Mouse (Mus musculus) cerebellum, adult 2 months (tissue): ENCODE measurements around the gene Gtpbp1. TPM values are rescaled to one million over a fixed set of nuclear protein-coding genes. Genes with fewer than 3 reads are reported as not detected.

Experiments used
- DNase-seq, 2 experiments: peaks; one replicate each; pipeline ENCODE4 v3.0.0; 2021
- H3K27ac ChIP-seq: fragments of 200-500 bp; 2 replicates; pipeline ENCODE4 v1.5.1; 2012; ENCODE audit warnings: low read length, control low read depth, inconsistent platforms; ENCODE audit not compliant: insufficient read depth
- H3K27me3 ChIP-seq: fragments of 200-500 bp; 2 replicates; pipeline ENCODE4 v1.6.1; 2012; ENCODE audit warnings: inconsistent platforms, mild to moderate bottlenecking, low read length, moderate library complexity; ENCODE audit not compliant: control insufficient read depth, insufficient read depth
- H3K4me1 ChIP-seq: fragments of 200-500 bp; 2 replicates; pipeline ENCODE4 v1.6.1; 2011; ENCODE audit warnings: low read length; ENCODE audit not compliant: control insufficient read depth, insufficient read depth
- H3K4me3 ChIP-seq: fragments of 200-500 bp; replicated peaks from 2 replicates; pipeline ENCODE3; 2011; ENCODE audit warnings: mild to moderate bottlenecking, low read depth, low read length, control low read depth; ENCODE audit not compliant: insufficient read depth
- CTCF ChIP-seq: fragments of 200-500 bp; IDR thresholded peaks from 2 replicates; pipeline ENCODE4 v1.5.1; 2011; ENCODE audit warnings: low read depth, mild to moderate bottlenecking, control low read depth, low read length, moderate library complexity, borderline replicate concordance; ENCODE audit not compliant: insufficient read depth
- POLR2A ChIP-seq: fragments of 200-500 bp; IDR thresholded peaks from 2 replicates; pipeline ENCODE4 v1.6.1; 2011; ENCODE audit warnings: low read length, control low read depth, borderline replicate concordance; ENCODE audit not compliant: insufficient read depth
- WGBS: fragments of 180-500 bp; shearing (Covaris S2); methylation state at CpG from one replicate; pipeline ENCODE4 v1.1.7; 2018; 5-methylcytosine and 5-hydroxymethylcytosine counted together
- polyA plus RNA-seq: library from polyadenylated mRNA; depleted of rRNA; stranded (reverse); fragments of >200 nt; gene quantifications from 2 replicates; pipeline ENCODE4 v1.2.3, GENCODE M21; 2012

Gene Gtpbp1
- polyA plus RNA-seq, 1 experiment: 52.5 TPM

DNA sequence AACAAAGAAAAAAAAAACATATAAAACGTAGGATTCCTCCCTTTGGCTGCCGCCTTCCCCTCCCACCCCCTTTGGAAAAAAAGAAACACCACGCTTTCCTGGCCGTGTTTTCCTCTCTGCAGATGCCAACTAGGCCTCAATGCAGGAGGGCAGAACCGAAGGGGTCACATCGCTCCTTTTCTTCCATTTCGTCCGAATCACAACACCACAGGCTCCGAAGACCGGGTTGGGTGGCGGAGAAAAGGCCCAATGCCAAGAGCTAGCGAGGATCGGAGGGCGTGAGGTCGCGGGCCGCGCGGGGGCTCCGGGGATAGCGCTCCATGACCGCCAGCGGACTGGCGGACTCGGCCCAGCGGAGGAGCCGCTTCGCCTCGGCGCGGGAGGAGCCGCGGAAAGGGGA is 3.5 kb upstream of the Gtpbp1 start:
- TF ChIP-seq CTCF (no peak), POLR2A (no peak)
- Histone ChIP-seq H3K27me3 (no peaks in the 10 kb centered on the region), H3K4me1 (peaks cover 6% of the 10 kb centered on the region; the same call in 1 of the 2 replicates), H3K4me3 (peak overlapping the region; percentile 87), H3K27ac (peak overlapping the region; percentile 89)
- no peak for DNase-seq
- 0% methylated on average over 32 of the region's 33 CpGs for WGBS

DNA sequence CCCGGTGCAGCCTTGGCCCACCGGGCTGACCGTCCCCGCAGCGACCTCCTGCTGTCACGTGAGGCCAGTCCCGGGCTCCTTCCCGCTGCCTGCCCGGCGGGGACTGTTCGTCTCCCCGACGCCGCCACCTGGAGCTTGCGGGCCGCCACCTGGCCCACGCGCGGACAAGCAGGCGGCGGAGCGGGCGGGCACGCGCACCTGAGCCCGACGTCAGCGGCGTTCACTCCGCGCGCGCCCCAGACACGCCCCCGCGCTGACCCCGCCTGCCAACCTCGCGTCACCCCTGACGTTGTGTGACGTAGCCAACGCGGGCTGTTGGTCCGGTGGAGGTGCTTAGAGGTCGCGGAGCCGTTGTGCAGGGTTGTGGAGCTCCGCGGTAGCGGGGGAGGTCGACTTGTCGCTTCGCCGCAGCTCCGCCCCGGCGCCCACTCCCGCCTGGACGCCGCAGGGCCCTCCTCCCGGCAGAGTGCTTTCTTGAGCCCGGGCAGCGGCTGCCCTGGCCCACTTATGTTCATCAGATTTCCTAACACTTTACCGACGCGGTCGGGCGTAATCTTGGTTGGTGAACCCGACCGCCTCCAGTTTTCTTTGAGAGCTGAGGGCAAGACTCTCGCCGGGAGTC is 2.9 kb upstream of the Gtpbp1 start, which contains the start of gene Josd1:
Gene Josd1, minus strand, starts transcription at position 274 of the 622 bp plus-strand sequence.
- Histone ChIP-seq H3K4me3 (peak within 1 kb of the TSS; percentile 87), H3K27me3 (no peaks in the 10 kb centered on the region), H3K27ac (peak within 1 kb of the TSS; percentile 95), H3K4me1 (peaks cover 6% of the 10 kb centered on the region; the same call in 1 of the 2 replicates)
- TF ChIP-seq POLR2A: peak; percentile 97
- no peak for TF ChIP-seq CTCF
- under 1% methylated on average over 59 of the region's 72 CpGs for WGBS
- peak; percentile 98 to 99 for DNase-seq

DNA sequence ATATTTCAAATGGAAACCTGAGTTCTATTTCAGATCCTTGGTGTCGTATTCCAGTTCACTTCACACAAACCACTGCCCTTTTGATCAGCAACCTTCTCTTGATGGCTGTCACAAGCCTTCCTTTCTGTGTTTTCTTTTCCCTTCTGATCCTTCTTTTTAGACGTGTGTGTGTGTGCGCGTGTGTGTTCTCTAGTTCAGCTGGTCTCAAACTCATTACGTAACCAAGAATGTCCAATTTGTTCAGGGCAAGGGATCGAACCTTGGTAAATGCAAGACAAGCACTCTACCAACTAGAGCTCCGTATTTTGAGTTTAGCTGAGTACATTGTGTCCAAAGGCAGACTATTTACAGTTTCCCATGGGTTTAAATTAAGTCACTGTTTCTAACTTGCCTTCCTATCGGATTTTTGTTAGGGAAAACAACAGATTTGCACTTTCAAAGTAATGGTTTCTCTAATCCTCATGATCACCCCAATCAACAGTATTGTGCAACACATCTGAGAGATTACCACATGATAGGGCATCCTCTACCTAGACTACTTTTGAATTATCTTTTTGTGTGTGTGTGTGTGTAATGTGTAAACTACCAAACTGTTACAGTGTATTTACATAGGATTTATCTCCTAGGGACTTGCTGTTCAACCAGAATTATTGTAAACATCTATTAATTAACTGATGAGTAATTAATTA is 2.2 kb upstream of the Gtpbp1 start:
- Histone ChIP-seq H3K27me3 (no peaks in the 10 kb centered on the region), H3K27ac (peak overlapping the region; percentile 95; the same call in 1 of the 2 replicates), H3K4me1 (peaks cover 4% of the 10 kb centered on the region; the same call in 1 of the 2 replicates), H3K4me3 (peak overlapping the region; percentile 87)
- WGBS: 7% methylated on average over 8 of the region's 8 CpGs
- DNase-seq: no peak
- TF ChIP-seq CTCF: no peak
- no peak for TF ChIP-seq POLR2A

DNA sequence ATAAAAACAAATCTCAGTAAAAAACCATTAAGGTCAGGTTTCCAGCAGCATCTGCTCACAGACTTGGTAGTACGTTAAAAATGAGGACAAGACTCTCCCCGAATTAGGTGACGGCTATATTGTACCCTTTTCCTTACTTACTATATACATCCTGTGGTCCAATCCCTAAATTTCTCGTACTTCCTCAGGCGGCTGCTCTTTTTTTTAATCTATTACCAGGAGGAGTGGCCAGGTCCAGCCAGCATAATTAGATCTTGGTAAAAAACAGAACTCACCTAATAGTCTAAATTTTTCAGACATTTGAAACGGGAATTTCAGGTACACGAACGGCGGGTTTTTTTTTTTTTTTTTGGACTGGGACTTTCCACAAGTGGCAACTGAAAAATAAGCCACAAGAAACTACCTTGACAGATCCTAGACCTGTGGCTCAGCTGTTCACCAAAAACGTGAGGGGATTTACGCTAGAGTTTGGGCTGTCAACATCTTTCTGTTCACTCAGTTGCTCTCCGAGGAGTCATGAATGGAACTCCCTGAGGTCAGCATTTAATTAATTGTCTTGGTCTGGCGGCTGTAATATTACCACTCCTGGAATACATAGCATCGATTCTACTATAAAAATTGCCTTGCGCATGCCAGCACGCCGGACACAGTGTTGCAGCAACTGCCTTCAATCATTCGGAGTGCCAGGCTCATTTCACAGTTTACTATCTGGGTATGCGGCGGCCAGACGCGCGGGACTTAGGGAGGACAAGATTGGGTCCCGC is 801 bp upstream of the Gtpbp1 start:
- Histone ChIP-seq H3K27ac (no peak overlapping the region), H3K27me3 (no peaks in the 10 kb centered on the region), H3K4me3 (peak overlapping the region; percentile 66), H3K4me1 (peaks cover 11% of the 10 kb centered on the region)
- TF ChIP-seq POLR2A (peak; percentile 37; the same call in 1 of the 2 replicates), CTCF (no peak)
- DNase-seq: no peak
- WGBS: 11% methylated on average over 24 of the region's 24 CpGs

DNA sequence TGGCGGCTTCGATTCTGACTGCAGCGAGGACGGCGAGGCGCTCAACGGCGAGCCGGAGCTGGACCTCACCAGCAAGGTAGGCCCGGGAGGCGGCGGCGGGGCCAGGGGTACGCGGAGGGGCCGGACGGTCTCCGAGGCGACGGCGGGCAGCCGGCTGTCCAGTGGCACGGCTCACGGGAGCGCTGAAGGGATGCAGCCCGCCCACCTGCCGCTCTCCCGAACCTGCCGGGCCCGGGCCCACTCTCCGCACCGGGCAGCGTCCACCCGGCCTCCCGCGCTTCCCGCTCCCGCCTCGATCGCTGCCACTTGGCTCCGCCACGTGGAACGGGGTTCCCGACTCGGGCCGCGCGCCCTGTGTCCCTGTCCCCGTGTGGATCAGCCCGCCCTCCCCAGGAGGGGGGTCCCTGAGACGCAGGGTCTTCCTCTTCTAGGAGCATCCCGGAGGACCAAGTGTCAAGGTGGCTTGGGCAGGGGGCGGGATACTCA is 421 bp downstream of the Gtpbp1 start:
- Histone ChIP-seq H3K4me3 (peak overlapping the region; percentile 61), H3K27me3 (no peaks in the 10 kb centered on the region), H3K4me1 (peaks cover 12% of the 10 kb centered on the region), H3K27ac (0 out of 2 replicates have a peak overlapping the region, but pooled peaks have one; percentile 6)
- DNase-seq: peak; percentile 66 to 78
- WGBS: under 1% methylated on average over 53 of the region's 53 CpGs
- TF ChIP-seq CTCF: no peak
- no peak for TF ChIP-seq POLR2A

DNA sequence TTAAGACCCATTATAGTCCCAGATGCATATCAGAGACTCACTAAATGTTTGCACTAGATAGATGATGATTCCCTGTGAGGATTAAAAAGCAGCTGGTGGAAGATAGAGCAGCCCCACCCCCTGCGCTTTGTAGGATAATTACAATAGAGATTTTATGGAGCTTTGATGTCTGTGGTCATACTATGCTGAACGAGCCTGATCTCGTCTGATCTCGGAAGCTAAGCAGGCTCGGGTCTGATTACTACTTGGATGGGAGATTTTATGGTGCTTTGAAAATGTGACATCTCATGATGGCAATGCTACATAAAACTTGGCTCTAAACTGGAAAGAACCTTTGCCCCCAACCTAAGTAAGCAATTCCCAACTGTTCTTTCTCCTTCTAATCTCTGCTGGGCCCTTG is 1.7 kb downstream of the Gtpbp1 start:
- TF ChIP-seq CTCF (no peak), POLR2A (no peak)
- DNase-seq: no peak
- Histone ChIP-seq H3K4me3 (no peak overlapping the region), H3K4me1 (peaks cover 24% of the 10 kb centered on the region), H3K27me3 (no peaks in the 10 kb centered on the region), H3K27ac (no peak overlapping the region)
- WGBS: 76% methylated on average over 5 of the region's 5 CpGs

DNA sequence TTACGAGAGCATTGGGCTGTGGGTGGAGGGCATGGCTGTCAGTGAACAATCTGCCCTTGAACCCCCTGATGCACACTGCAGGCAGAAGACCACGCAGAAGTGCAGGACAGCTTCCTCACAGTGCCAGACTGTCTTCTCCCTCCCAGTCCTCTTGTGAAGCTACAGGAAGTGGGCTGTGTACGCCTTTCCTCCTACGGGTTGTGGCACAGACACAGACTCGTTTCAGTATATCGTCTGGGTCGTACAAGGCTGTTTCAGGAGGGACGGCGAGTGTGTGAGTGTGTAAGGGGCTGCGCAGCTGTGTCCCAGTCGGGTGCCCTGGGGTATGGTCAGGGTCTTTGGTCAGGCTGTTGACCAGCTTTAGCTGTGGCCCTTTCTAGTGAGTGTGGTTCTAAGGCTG is 3.1 kb downstream of the Gtpbp1 start:
- no peak for DNase-seq
- Histone ChIP-seq H3K27me3 (no peaks in the 10 kb centered on the region), H3K27ac (no peak overlapping the region), H3K4me3 (no peak overlapping the region), H3K4me1 (peaks cover 28% of the 10 kb centered on the region)
- WGBS: 78% methylated on average over 11 of the region's 11 CpGs
- TF ChIP-seq CTCF: no peak
- TF ChIP-seq POLR2A: no peak

DNA sequence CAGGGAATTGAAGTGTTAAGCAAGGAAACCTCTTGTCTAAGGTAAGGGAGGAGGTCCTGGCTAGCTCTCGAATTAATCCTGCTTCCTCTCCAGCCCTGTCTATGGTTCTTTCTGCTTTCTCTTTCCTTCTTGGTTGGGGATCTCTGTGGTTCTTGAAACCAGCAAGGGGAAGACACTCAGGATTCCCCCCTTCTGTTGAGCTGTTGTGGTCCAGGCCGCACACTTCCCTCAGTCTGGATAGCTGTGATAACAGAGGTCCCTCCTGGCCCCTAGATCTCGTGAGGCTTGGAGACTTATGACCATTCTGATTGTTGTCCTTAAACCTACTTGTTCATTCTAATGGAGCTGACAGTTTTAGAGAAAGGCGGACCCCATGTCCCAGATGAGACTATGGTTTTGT is 3.9 kb downstream of the Gtpbp1 start:
- TF ChIP-seq POLR2A (no peak), CTCF (no peak)
- DNase-seq: no peak
- H3K4me3 ChIP-seq: no peak overlapping the region
- H3K27ac ChIP-seq: no peak overlapping the region
- 86% methylated on average over 4 of the region's 4 CpGs for WGBS
- peaks cover 32% of the 10 kb centered on the region for H3K4me1 ChIP-seq
- H3K27me3 ChIP-seq: no peaks in the 10 kb centered on the region
